Mouse (Mus musculus) hindbrain, embryonic 12.5 days (tissue): ENCODE measurements around the gene Sox6. TPM values are rescaled to one million over a fixed set of nuclear protein-coding genes. Genes with fewer than 3 reads are reported as not detected.
A peak's percentile ranks its signal among the peaks of the same experiment; 100 is the strongest.

ENCODE experiments used
- ATAC-seq: fragments of 200-750 bp; cut with Nextera tagmentation; 2 replicates; pipeline ENCODE4 v1.8.0; 2017; ENCODE audit warnings: moderate TSS enrichment; ENCODE audit not compliant: low FRiP score
- H3K27ac ChIP-seq: fragments of 300-500 bp; sonication (generic); 2 replicates; pipeline ENCODE4 v1.5.1; 2016; ENCODE audit warnings: mild to moderate bottlenecking
- H3K27me3 ChIP-seq: fragments of 300-500 bp; sonication (generic); 2 replicates; pipeline ENCODE4 v1.6.1; 2016; ENCODE audit warnings: mild to moderate bottlenecking
- H3K36me3 ChIP-seq: fragments of 300-500 bp; sonication (generic); 2 replicates; pipeline ENCODE4 v1.6.1; 2016; ENCODE audit warnings: mild to moderate bottlenecking
- H3K4me1 ChIP-seq: fragments of 300-500 bp; sonication (generic); 2 replicates; pipeline ENCODE4 v1.6.1; 2016
- H3K4me2 ChIP-seq: fragments of 300-500 bp; sonication (generic); replicated peaks from 2 replicates; pipeline ENCODE4 v1.6.1; 2016; ENCODE audit warnings: mild to moderate bottlenecking
- H3K4me3 ChIP-seq: fragments of 300-500 bp; sonication (generic); 2 replicates; pipeline ENCODE4 v1.5.1; 2016; ENCODE audit warnings: mild to moderate bottlenecking
- H3K9ac ChIP-seq: fragments of 300-500 bp; sonication (generic); 2 replicates; pipeline ENCODE4 v1.6.1; 2016; ENCODE audit warnings: mild to moderate bottlenecking, moderate library complexity
- H3K9me3 ChIP-seq: fragments of 300-500 bp; sonication (generic); replicated peaks from 2 replicates; pipeline ENCODE4 v1.6.1; 2016; ENCODE audit warnings: mild to moderate bottlenecking
- WGBS: fragments of 180-500 bp; shearing (Covaris S2); methylation state at CpG from one replicate; pipeline ENCODE4 v1.1.7; 2016; 5-methylcytosine and 5-hydroxymethylcytosine counted together
- polyA plus RNA-seq: library from polyadenylated mRNA; unstranded; fragments of >200 nt; fragmentation: Nextera tagmentation; extraction: Ambion mirVana; gene quantifications from 2 replicates; pipeline ENCODE4 v1.2.1, GENCODE M21; 2016

Sox6 gene
- polyA plus RNA-seq, 1 experiment from 2014 or later = 55.3 TPM

DNA sequence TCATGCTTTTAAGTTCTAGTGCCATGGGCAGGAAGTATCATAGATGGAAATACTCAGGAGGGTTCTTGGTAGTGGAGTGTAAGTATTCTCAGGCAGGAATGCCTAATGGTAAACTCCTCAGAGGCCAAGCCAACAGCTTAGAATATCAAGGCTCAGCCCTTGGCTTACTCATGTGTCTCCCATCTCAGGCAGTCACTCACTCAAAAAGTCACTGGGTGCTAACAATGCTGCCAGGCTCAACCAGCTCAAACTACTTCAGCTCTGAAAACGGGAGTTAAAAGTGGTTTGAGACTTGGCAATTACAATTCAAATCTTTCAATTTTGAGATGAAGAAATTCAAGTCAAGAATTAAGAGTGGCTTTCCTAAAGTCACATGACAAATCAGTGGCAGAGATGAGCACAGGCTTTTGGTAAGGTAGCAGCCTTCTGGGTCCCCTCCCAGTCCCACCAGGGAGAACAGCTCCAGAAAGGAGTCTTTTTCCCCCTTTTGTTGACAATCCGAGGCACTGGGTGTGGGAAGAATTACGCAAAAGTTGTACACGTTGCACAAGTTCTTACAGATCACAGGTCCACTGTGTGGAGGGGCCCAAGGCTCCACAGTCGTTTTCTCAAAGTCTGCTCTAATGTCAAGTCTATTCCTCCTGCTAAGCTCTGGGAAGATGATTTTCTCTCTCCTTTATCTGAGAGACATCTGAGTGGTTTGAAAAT lies 249.3 kb downstream of the Sox6 start:
- H3K4me2 ChIP-seq = no peak overlapping the region
- WGBS = 81% methylated on average over 5 of the region's 5 CpGs

DNA sequence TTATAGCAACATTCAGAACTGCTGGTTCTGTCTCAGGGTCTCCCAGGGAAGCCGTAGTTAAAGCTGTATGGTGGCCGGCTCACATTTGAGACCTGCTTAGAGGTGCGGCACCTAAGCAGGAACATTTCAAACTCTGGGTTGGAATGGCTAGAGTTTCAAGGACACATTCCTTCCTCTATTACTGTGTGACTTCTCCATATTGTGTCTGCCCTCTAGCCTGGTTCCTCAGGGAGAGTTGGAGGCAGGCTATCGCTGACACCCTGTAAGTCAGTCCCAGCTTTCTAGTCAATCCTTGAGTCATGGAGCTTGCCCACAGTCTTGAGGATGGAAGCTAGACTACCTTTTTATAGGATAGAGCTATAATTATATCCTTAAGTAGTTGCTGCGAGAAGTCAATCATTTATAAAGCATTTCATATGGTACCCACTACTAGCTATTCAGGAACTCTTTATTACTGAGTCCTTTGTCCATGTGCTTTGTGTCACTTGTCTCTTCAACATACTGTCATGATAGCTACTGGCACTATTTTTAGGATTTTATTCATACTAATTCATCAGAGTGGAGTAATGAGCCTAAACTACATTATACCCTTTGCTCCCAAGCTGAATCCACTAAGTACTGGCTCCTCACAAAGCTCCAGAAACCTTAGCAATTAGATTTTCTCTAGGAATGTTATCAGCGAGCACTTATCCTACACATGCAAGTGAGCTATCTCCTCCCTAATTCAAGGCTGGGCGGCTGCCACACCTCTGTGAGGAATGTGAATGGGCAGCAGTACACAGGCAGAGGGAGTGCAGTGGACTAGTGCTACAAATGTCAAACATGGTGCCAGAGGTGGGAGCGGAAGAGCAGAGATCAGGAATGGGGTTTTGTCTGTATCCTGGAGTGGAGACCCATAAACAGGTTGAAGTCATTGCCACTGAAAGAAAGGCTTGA lies 254.3 kb downstream of the Sox6 start:
- Histone ChIP-seq H3K4me1 (no peaks in the 10 kb centered on the region), H3K9ac (no peak overlapping the region), H3K27ac (no peak overlapping the region), H3K36me3 (no peaks in the 10 kb centered on the region), H3K27me3 (no peaks in the 10 kb centered on the region), H3K4me3 (no peak overlapping the region), H3K4me2 (no peak overlapping the region), H3K9me3 (no peaks in the 10 kb centered on the region)
- no peak for ATAC-seq
- 90% methylated on average over 8 of the region's 8 CpGs for WGBS

More for the DNA sequence above, 249.3 kb downstream of the Sox6 start:
- Histone ChIP-seq H3K9ac (no peak overlapping the region), H3K27me3 (no peaks in the 10 kb centered on the region), H3K4me1 (no peaks in the 10 kb centered on the region), H3K27ac (no peak overlapping the region), H3K36me3 (no peaks in the 10 kb centered on the region), H3K9me3 (no peaks in the 10 kb centered on the region), H3K4me3 (no peak overlapping the region)
- no peak for ATAC-seq

DNA sequence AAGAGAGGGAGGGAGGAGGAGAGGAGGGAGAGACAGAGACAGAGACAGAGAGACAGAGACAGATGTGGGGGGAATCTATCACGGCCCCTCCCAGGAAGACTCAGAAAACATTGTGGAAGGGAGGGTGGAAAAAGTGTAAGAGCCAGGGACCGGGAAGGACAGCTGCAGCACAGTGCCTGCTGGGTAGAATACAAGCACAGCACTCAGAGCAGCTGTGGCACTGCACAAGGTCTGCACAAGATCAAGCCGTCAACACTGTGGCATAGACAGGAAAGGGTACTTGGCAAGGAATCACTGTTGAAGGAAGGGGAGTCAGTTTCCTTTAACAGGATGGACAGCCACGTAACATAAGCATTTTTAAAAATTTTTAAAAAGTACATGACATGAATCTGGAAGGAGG lies 258.4 kb downstream of the Sox6 start:
- Histone ChIP-seq H3K4me2 (no peak overlapping the region), H3K9me3 (no peaks in the 10 kb centered on the region), H3K27ac (no peak overlapping the region), H3K4me1 (peaks cover 6% of the 10 kb centered on the region), H3K27me3 (no peaks in the 10 kb centered on the region), H3K4me3 (no peak overlapping the region), H3K9ac (no peak overlapping the region), H3K36me3 (no peaks in the 10 kb centered on the region)
- 87% methylated on average over 4 of the region's 4 CpGs for WGBS
- no peak for ATAC-seq

DNA sequence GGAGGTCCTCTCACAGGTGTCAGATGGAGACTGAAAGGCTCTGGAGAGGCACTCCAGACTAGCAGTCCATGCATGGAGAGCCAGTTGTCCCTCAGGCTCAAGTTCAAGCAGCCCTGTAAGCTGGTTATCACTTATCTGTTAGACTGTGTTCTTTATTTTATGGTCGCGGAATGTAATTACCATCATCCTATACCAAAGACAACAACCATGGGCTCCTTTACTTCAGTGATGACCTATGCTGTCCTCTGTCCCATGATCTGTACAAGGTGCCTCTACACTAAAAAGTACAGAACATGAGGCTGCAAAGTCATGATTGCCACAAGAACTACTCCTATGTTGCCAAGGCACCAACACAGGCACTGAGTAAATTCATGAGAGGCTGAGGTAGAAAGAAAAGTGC lies 259.1 kb downstream of the Sox6 start:
- 96% methylated on average over 2 of the region's 2 CpGs for WGBS
- Histone ChIP-seq H3K27ac (no peak overlapping the region), H3K36me3 (no peaks in the 10 kb centered on the region), H3K9me3 (no peaks in the 10 kb centered on the region), H3K4me2 (no peak overlapping the region), H3K4me3 (no peak overlapping the region), H3K9ac (no peak overlapping the region), H3K27me3 (no peaks in the 10 kb centered on the region), H3K4me1 (peaks cover 6% of the 10 kb centered on the region)
- ATAC-seq = no peak

DNA sequence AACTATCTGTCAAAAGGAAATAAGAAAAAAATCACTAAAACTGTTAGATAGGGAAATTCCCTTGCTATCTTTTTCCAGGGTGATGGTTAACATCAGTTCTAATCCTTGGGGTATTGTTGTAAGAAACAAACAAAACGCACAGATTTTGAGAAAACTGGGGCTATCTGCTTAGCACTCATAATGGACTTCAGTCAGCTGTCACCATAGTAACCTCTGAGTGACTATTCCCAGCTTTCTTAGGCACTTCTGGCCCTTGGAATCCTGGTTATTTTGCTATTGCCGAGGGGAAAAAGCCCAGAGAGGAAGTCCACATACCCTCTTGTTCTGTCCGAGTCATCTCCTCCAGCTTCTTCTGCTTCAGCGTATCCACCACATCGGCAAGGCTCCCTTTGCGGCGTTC lies 261.9 kb downstream of the Sox6 start:
- Histone ChIP-seq H3K27ac (no peak overlapping the region), H3K9me3 (no peaks in the 10 kb centered on the region), H3K9ac (no peak overlapping the region), H3K4me2 (no peak overlapping the region), H3K27me3 (no peaks in the 10 kb centered on the region), H3K4me1 (peaks cover 6% of the 10 kb centered on the region), H3K4me3 (no peak overlapping the region), H3K36me3 (no peaks in the 10 kb centered on the region)
- no peak for ATAC-seq
- 62% methylated on average over 7 of the region's 7 CpGs for WGBS

DNA sequence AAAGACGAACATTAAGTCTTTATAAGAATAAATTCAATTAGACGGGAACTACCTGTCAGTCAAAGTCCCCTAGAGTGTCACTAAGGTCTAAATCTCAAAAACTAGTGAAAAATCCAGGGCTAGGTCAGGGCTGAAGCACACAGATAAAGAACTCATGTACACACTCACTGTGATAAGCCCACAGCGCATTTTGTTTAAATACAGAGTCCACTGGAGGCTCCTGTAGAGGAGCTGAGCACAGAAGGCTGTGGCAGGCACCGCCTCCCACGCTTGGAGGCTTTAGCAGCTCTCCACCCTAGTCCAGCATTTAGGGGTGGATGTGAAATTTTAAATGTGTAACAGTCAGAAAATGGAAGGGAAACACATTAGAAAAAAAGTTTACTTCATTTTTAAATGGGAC lies 262.3 kb downstream of the Sox6 start:
- Histone ChIP-seq H3K9ac (no peak overlapping the region), H3K4me2 (no peak overlapping the region), H3K36me3 (no peaks in the 10 kb centered on the region), H3K4me3 (no peak overlapping the region), H3K27ac (no peak overlapping the region), H3K4me1 (peaks cover 6% of the 10 kb centered on the region), H3K27me3 (no peaks in the 10 kb centered on the region), H3K9me3 (no peaks in the 10 kb centered on the region)
- 57% methylated on average over 5 of the region's 5 CpGs for WGBS
- ATAC-seq = no peak

DNA sequence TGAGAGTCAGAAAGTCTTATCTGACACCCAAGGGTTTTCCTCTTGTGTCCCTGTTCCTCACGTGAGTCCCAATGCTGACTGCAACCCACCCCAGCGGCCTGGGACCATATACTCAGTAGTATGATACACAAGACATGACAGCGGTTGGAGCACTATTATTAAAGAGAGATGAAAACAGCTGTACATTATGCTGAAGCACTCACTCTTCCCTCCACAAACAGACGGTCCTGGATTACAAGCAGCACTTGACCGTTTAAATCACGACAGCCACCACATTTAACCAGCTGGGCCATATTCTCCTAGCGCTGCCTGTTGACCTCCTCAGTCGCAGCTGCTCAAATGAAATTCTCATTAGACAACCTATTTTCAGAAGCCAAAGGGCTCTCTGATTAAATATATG lies 272.3 kb downstream of the Sox6 start:
- H3K4me3 ChIP-seq = no peak overlapping the region
- H3K36me3 ChIP-seq = no peaks in the 10 kb centered on the region
- no peaks in the 10 kb centered on the region for H3K9me3 ChIP-seq
- ATAC-seq = no peak
- no peak overlapping the region for H3K4me2 ChIP-seq
- H3K4me1 ChIP-seq = no peaks in the 10 kb centered on the region
- no peak overlapping the region for H3K27ac ChIP-seq
- H3K27me3 ChIP-seq = no peaks in the 10 kb centered on the region
- no peak overlapping the region for H3K9ac ChIP-seq
- 87% methylated on average over 8 of the region's 8 CpGs for WGBS

DNA sequence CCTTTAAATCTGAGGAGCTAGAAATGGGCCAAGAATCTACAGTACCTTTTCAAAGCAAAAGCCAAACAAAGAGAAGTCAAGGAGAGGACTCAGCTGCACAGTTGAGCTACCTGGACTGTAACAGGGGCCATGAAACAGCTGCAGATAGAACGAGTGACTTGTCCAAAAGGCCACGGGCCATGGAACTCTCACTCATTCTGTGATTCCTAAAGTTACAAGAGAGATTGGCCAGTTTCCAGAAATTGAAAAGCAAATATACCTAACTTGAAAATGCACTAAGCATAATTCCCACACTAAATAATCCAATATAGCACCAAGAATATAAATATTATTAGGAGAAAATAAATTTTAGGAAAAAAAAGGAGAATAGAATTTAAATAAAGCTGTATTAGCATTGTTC lies 274.7 kb downstream of the Sox6 start:
- Histone ChIP-seq H3K4me2 (no peak overlapping the region), H3K4me1 (no peaks in the 10 kb centered on the region), H3K4me3 (no peak overlapping the region), H3K27ac (no peak overlapping the region), H3K9ac (no peak overlapping the region), H3K9me3 (no peaks in the 10 kb centered on the region), H3K36me3 (no peaks in the 10 kb centered on the region), H3K27me3 (no peaks in the 10 kb centered on the region)
- ATAC-seq = no peak
- WGBS = 77% methylated on average over 2 of the region's 2 CpGs

DNA sequence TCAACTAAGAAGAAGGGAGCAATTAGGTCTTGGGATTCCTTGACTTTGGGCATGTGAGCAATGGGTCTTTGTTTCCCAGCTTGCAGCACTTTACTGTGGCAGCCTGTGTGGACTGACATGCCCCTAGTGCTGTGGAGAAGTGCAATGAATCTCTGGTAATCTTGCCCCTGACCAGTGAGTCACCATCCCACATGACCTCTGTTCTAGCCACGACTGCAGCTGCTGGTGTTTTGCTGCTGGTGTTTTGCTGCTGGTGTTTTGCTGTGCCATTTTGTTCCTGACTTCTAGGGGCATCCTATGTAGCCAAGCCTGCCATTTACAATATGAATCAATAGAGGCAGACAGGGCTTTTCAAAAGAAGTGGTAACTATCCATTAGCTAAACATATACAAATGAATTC lies 280.4 kb downstream of the Sox6 start:
- Histone ChIP-seq H3K27me3 (no peaks in the 10 kb centered on the region), H3K9me3 (no peaks in the 10 kb centered on the region), H3K27ac (no peak overlapping the region), H3K4me1 (no peaks in the 10 kb centered on the region), H3K4me3 (no peak overlapping the region), H3K36me3 (no peaks in the 10 kb centered on the region), H3K9ac (no peak overlapping the region), H3K4me2 (no peak overlapping the region)
- no peak for ATAC-seq
- WGBS = 64% methylated on average over 1 of the region's 1 CpGs

DNA sequence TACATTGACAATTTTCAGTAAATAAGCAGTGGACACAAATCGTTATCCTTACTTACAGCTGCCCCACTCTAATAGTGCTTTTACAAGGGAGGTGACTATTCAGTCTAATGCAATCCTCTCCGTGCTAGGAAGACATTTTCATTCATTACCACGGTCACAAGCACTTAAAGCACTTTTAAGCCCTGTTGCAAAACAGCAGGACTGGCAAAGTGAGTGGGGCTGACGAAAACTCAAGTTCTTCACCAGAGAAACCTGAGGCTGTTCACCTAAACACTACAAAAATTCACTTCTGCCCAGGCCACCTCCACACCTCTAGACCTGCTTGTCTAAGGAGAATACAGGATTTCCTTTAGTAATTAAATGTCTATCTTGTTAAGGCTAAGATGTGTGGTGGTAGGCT lies 283.3 kb downstream of the Sox6 start:
- H3K27me3 ChIP-seq = no peaks in the 10 kb centered on the region
- no peak for ATAC-seq
- H3K4me1 ChIP-seq = peaks cover 20% of the 10 kb centered on the region
- H3K4me2 ChIP-seq = no peak overlapping the region
- WGBS = 66% methylated on average over 4 of the region's 4 CpGs
- no peak overlapping the region for H3K4me3 ChIP-seq
- H3K9me3 ChIP-seq = no peaks in the 10 kb centered on the region
- H3K9ac ChIP-seq = no peak overlapping the region
- no peak overlapping the region for H3K27ac ChIP-seq
- no peaks in the 10 kb centered on the region for H3K36me3 ChIP-seq

DNA sequence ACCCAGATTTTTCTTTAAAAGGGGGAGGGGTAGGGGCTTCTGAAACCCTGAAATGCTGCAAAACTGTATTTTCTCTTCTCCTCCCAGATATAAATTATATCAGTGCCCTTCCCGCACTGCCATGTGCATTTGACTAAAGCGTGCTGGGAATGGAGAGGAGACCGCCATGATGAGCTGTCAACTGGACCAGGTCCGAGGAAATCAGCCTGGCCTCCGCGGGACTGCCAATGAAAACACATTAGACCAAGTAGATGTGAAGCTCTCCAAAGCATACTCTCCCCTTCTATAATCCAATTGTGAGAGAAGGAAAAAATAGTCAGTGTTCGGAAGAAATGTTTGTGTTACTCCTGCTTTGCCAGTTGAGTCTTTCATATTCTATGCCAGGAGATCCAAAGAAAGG lies 284.4 kb downstream of the Sox6 start:
- no peaks in the 10 kb centered on the region for H3K27me3 ChIP-seq
- peaks cover 23% of the 10 kb centered on the region for H3K4me1 ChIP-seq
- ATAC-seq = no peak
- H3K9ac ChIP-seq = no peak overlapping the region
- no peak overlapping the region for H3K27ac ChIP-seq
- no peak overlapping the region for H3K4me3 ChIP-seq
- no peak overlapping the region for H3K4me2 ChIP-seq
- no peaks in the 10 kb centered on the region for H3K36me3 ChIP-seq
- no peaks in the 10 kb centered on the region for H3K9me3 ChIP-seq
- 78% methylated on average over 7 of the region's 7 CpGs for WGBS

DNA sequence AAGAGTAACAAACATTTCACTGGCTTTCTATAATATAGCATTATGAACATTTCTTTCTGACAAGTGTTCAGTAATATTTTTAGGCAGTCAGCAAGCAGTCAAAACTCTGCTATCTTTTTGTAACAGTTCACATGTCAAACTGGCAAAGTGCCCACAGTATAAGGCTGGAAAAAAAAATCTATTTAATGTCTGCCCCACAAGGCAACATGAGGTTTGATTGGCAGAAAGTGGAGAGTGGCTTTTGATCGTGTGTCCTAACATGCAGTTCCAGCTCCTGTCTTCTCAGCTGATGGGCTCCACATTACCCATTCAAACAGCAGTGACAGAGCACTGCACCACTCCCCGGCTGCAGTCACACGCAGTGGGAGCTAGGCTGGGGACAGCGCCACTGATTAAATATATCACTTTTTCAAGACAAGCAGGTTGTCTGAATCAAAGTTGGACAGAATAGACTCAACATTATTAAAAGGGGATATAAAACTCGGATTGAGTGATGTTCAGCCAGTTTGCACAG lies 286.4 kb downstream of the Sox6 start:
- Histone ChIP-seq H3K4me3 (no peak overlapping the region), H3K4me2 (no peak overlapping the region), H3K27ac (no peak overlapping the region), H3K9me3 (no peaks in the 10 kb centered on the region), H3K4me1 (peaks cover 23% of the 10 kb centered on the region), H3K27me3 (no peaks in the 10 kb centered on the region), H3K36me3 (no peaks in the 10 kb centered on the region), H3K9ac (no peak overlapping the region)
- WGBS = 25% methylated on average over 5 of the region's 5 CpGs
- ATAC-seq = peak; percentile 56; the same call in 1 of the 2 replicates
